Mouse (Mus musculus): Measurements from ENCODE around the gene Alg10b.
A peak's percentile ranks its signal among the peaks of the same experiment; 100 is the strongest.

DNA sequence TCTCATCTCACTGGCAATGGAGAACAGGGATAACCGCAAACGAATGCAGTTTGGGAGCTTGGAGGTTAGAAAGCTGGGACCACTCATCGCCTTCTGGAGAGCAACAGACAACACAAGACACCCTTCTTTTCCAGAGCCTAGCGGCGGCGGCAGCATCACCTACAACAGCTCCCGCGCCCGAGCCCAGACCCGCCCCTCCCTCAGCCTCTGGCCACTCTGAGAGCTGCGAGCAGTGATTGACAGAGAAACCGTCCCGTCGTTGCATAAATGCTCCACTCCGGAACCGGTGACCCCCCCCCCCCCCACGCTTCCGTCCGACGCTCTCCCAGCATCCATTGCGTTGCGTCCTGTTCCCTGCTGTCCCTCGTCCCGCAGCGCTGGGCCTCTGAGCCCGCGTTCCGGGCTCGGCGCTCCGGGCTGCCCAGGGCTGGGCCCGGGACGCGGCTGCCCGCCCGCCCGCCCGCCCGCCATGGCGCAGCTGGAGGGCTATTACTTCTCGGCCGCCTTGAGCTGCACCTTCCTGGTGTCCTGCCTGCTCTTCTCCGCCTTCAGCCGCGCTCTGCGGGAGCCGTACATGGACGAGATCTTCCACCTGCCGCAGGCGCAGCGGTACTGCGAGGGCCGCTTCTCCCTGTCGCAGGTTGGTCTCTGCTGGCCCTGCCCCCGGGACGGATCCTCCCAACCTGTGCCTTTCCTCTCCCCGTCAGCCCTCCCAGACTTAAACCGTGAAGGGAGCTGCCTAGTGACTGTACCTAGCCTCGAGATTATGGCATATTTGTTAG, at the start of gene Alg10b:
- TF ChIP-seq CTCF (IDR thresholded peaks at IDR 0.05; ENCODE audit: borderline replicate concordance, insufficient read depth, low read length) (no peak), POLR2A (IDR thresholded peaks at IDR 0.05; ENCODE audit: low read depth, low read length) (peak; percentile 90)
